Mouse (Mus musculus) C2C12 (cell line): ENCODE data around the gene Fktn.

Experiments used
- CEBPB ChIP-seq: IDR thresholded peaks from one replicate; pipeline ENCODE4 v1.6.1; 2011; ENCODE audit warnings: low read depth, mild to moderate bottlenecking, control low read depth, moderate library complexity
- CTCF ChIP-seq: IDR thresholded peaks from one replicate; pipeline ENCODE4 v1.5.1; 2011; ENCODE audit not compliant: control insufficient read depth, insufficient read depth, insufficient read length
- MAX ChIP-seq: IDR thresholded peaks from one replicate; pipeline ENCODE4 v1.6.1; 2011; ENCODE audit warnings: mild to moderate bottlenecking, control low read depth
- MYOG ChIP-seq: IDR thresholded peaks from one replicate; pipeline ENCODE4 v1.6.1; 2011; ENCODE audit not compliant: control insufficient read depth, insufficient read length; ENCODE audit errors: extremely low read depth
- USF1 ChIP-seq: IDR thresholded peaks from one replicate; pipeline ENCODE4 v1.6.1; 2011; ENCODE audit warnings: low read depth, mild to moderate bottlenecking, control low read depth, moderate library complexity

DNA sequence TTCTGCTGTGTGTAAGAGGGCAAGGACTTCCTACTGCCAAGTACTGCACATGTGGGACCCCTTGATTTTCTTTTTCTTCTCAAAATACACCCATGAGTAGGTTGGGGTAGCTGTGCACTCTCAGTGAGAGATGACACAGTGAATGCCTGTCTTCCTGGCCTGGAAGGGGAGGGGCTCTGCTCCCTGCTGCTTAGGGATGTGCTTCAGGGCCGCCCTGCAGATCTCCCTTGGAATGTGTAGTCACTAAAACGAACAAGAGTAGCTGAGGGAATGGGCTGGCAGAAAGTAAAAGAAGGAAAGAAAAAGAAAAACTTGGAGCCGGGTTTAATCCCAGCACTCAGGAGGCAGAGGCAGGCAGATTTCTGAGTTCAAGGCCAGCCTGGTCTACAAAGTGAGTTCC is 48.7 kb downstream of the Fktn start:
- TF ChIP-seq CTCF: no peak
- TF ChIP-seq MAX: no peak
- TF ChIP-seq CEBPB: no peak
- TF ChIP-seq MYOG: no peak
- TF ChIP-seq USF1: no peak
